Mouse (Mus musculus): ENCODE results near the gene Tspan32.

Gene Tspan32

GRCm38 (mm10) chr7:143024293-143024692, 19.4 kb downstream of the Tspan32 start:
- in situ Hi-C loops (cut with MboI; ENCODE audit: unreplicated experiment in 2 of 2): no loop called here

- in situ Hi-C loops (cut with MboI; ENCODE audit: unreplicated experiment in 2 of 2): no loop called here
Observed at GRCm38 (mm10) chr7:143025496-143025895, 20.6 kb downstream of the Tspan32 start.

GRCm38 (mm10) chr7:143027196-143027595, 22.4 kb downstream of the Tspan32 start:
- in situ Hi-C loops (cut with MboI; ENCODE audit: unreplicated experiment in 2 of 2): no loop called here

- in situ Hi-C loops (cut with MboI; ENCODE audit: unreplicated experiment in 2 of 2): no loop called here
Observed at GRCm38 (mm10) chr7:143031816-143032215, 27.0 kb downstream of the Tspan32 start.

GRCm38 (mm10) chr7:143033581-143033980, 28.7 kb downstream of the Tspan32 start:
- in situ Hi-C loops (cut with MboI; ENCODE audit: unreplicated experiment in 2 of 2): no loop called here

GRCm38 (mm10) chr7:143034112-143034511, 29.3 kb downstream of the Tspan32 start:
- in situ Hi-C loops (cut with MboI; ENCODE audit: unreplicated experiment in 2 of 2): no loop called here

GRCm38 (mm10) chr7:143034519-143035450, 29.9 kb downstream of the Tspan32 start:
- in situ Hi-C loops (cut with MboI; ENCODE audit: unreplicated experiment in 2 of 2): no loop called here

GRCm38 (mm10) chr7:143036787-143037186, 31.9 kb downstream of the Tspan32 start:
- in situ Hi-C loops (cut with MboI; ENCODE audit: unreplicated experiment in 2 of 2): no loop called here

- in situ Hi-C loops (cut with MboI; ENCODE audit: unreplicated experiment in 2 of 2): no loop called here
Observed at GRCm38 (mm10) chr7:143037306-143037705, 32.5 kb downstream of the Tspan32 start.

- in situ Hi-C loops (cut with MboI; ENCODE audit: unreplicated experiment in 2 of 2): no loop called here
Observed at GRCm38 (mm10) chr7:143038174-143038931, 33.5 kb downstream of the Tspan32 start.

- in situ Hi-C loops (cut with MboI; ENCODE audit: unreplicated experiment in 2 of 2): no loop called here
Observed at GRCm38 (mm10) chr7:143040561-143040960, 35.7 kb downstream of the Tspan32 start.

GRCm38 (mm10) chr7:143041138-143041822, 36.4 kb downstream of the Tspan32 start:
- in situ Hi-C loops (cut with MboI; ENCODE audit: unreplicated experiment in 2 of 2): no loop called here

- in situ Hi-C loops (cut with MboI; ENCODE audit: unreplicated experiment in 2 of 2): no loop called here
Observed at GRCm38 (mm10) chr7:143042089-143042488, 37.2 kb downstream of the Tspan32 start.

GRCm38 (mm10) chr7:143042897-143043300, 38.1 kb downstream of the Tspan32 start:
- in situ Hi-C loops (cut with MboI; ENCODE audit: unreplicated experiment in 2 of 2): no loop called here

GRCm38 (mm10) chr7:143044049-143044825, 39.4 kb downstream of the Tspan32 start:
- in situ Hi-C loops (cut with MboI; ENCODE audit: unreplicated experiment in 2 of 2): no loop called here

GRCm38 (mm10) chr7:143044826-143045206, 40.0 kb downstream of the Tspan32 start:
- in situ Hi-C loops (cut with MboI; ENCODE audit: unreplicated experiment in 2 of 2): no loop called here

- in situ Hi-C loops (cut with MboI; ENCODE audit: unreplicated experiment in 2 of 2): no loop called here
Observed at GRCm38 (mm10) chr7:143046358-143046757, 41.5 kb downstream of the Tspan32 start.

- in situ Hi-C loops (cut with MboI; ENCODE audit: unreplicated experiment in 2 of 2): no loop called here
Observed at GRCm38 (mm10) chr7:143049331-143049730, 44.5 kb downstream of the Tspan32 start.

- in situ Hi-C loops (cut with MboI; ENCODE audit: unreplicated experiment in 2 of 2): loop anchor here (25.0 kb wide), 2 partner anchors 538 to 1512 kb away; partner anchors contain the start of gene Ppfia1 (in 2 of the 2)
Observed at GRCm38 (mm10) chr7:143049841-143050816, 45.3 kb downstream of the Tspan32 start.
